Mouse (Mus musculus): ENCODE data around the gene Specc1. TPM values are rescaled to one million over a fixed set of nuclear protein-coding genes. Genes with fewer than 3 reads are reported as not detected.
"Not testable (repeated sequence)": the region's sequence is repeated elsewhere in the genome, so short reads cannot be mapped to it uniquely, and the experiment has no call there.

Gene Specc1
- polyA plus RNA-seq, 1 experiment = 2.1 TPM

- Histone ChIP-seq H3K4me1 (replicated peaks; ENCODE audit: control insufficient read depth, insufficient read depth, low read length) (no peaks in the 10 kb centered on the region), H3K27me3 (ENCODE audit: control insufficient read depth, insufficient read depth, low read length) (no peaks in the 10 kb centered on the region), H3K36me3 (ENCODE audit: control insufficient read depth, insufficient read depth, low read length) (no peaks in the 10 kb centered on the region), H3K4me3 (ENCODE audit: control insufficient read depth, insufficient read depth, low read length) (no peak overlapping the region), H3K27ac (ENCODE audit: control insufficient read depth, insufficient read depth, low read length) (no peak overlapping the region)
- TF ChIP-seq POLR2A (IDR thresholded peaks at IDR 0.05; ENCODE audit: control insufficient read depth, extremely low read depth, insufficient read depth, low read length, poor library complexity) = no peak
- peak; percentile 89 for TF ChIP-seq CTCF (IDR thresholded peaks at IDR 0.05; ENCODE audit: borderline replicate concordance, control insufficient read depth, extremely low read depth, insufficient read depth, low read length, poor library complexity)
- WGBS = 17% methylated on average over 10 of the region's 10 CpGs
- peak; percentile 77 for DNase-seq
Observed at GRCm38 (mm10) chr11:61950632-61951031, 5.9 kb upstream of the Specc1 start.

- 78% methylated on average over 6 of the region's 6 CpGs for WGBS
- peaks cover 5% of the 10 kb centered on the region; the same call in 1 of the 2 replicates for H3K4me1 ChIP-seq (replicated peaks; ENCODE audit: control insufficient read depth, insufficient read depth, low read length)
- no peaks in the 10 kb centered on the region for H3K36me3 ChIP-seq (ENCODE audit: control insufficient read depth, insufficient read depth, low read length)
- no peak overlapping the region for H3K27ac ChIP-seq (ENCODE audit: control insufficient read depth, insufficient read depth, low read length)
- peaks cover 3% of the 10 kb centered on the region; the same call in 1 of the 2 replicates for H3K27me3 ChIP-seq (ENCODE audit: control insufficient read depth, insufficient read depth, low read length)
- no peak for DNase-seq
- TF ChIP-seq CTCF (IDR thresholded peaks at IDR 0.05; ENCODE audit: borderline replicate concordance, control insufficient read depth, extremely low read depth, insufficient read depth, low read length, poor library complexity) (no peak), POLR2A (IDR thresholded peaks at IDR 0.05; ENCODE audit: control insufficient read depth, extremely low read depth, insufficient read depth, low read length, poor library complexity) (no peak)
- no peak overlapping the region for H3K4me3 ChIP-seq (ENCODE audit: control insufficient read depth, insufficient read depth, low read length)
Observed at GRCm38 (mm10) chr11:61955136-61955535, 1.4 kb upstream of the Specc1 start.

- no peaks in the 10 kb centered on the region for H3K36me3 ChIP-seq (ENCODE audit: control insufficient read depth, insufficient read depth, low read length)
- WGBS = 86% methylated on average over 6 of the region's 6 CpGs
- no peak overlapping the region for H3K27ac ChIP-seq (ENCODE audit: control insufficient read depth, insufficient read depth, low read length)
- TF ChIP-seq CTCF (IDR thresholded peaks at IDR 0.05; ENCODE audit: borderline replicate concordance, control insufficient read depth, extremely low read depth, insufficient read depth, low read length, poor library complexity) (no peak), POLR2A (IDR thresholded peaks at IDR 0.05; ENCODE audit: control insufficient read depth, extremely low read depth, insufficient read depth, low read length, poor library complexity) (no peak)
- peaks cover 3% of the 10 kb centered on the region; the same call in 1 of the 2 replicates for H3K27me3 ChIP-seq (ENCODE audit: control insufficient read depth, insufficient read depth, low read length)
- no peak for DNase-seq
- H3K4me3 ChIP-seq (ENCODE audit: control insufficient read depth, insufficient read depth, low read length) = no peak overlapping the region
- H3K4me1 ChIP-seq (replicated peaks; ENCODE audit: control insufficient read depth, insufficient read depth, low read length) = peaks cover 5% of the 10 kb centered on the region; the same call in 1 of the 2 replicates
Observed at GRCm38 (mm10) chr11:61955951-61956350, 612 bp upstream of the Specc1 start.

- H3K4me1 ChIP-seq (replicated peaks; ENCODE audit: control insufficient read depth, insufficient read depth, low read length) = peaks cover 5% of the 10 kb centered on the region; the same call in 1 of the 2 replicates
- WGBS = 2% methylated on average over 25 of the region's 25 CpGs
- TF ChIP-seq CTCF (IDR thresholded peaks at IDR 0.05; ENCODE audit: borderline replicate concordance, control insufficient read depth, extremely low read depth, insufficient read depth, low read length, poor library complexity) (no peak), POLR2A (IDR thresholded peaks at IDR 0.05; ENCODE audit: control insufficient read depth, extremely low read depth, insufficient read depth, low read length, poor library complexity) (no peak)
- H3K27me3 ChIP-seq (ENCODE audit: control insufficient read depth, insufficient read depth, low read length) = peaks cover 3% of the 10 kb centered on the region; the same call in 1 of the 2 replicates
- no peak overlapping the region for H3K27ac ChIP-seq (ENCODE audit: control insufficient read depth, insufficient read depth, low read length)
- no peaks in the 10 kb centered on the region for H3K36me3 ChIP-seq (ENCODE audit: control insufficient read depth, insufficient read depth, low read length)
- H3K4me3 ChIP-seq (ENCODE audit: control insufficient read depth, insufficient read depth, low read length) = peak overlapping the region; percentile 40
- DNase-seq = no peak
Observed at GRCm38 (mm10) chr11:61957296-61957813, 792 bp downstream of the Specc1 start.

GRCm38 (mm10) chr11:61958706-61959105, 2.1 kb downstream of the Specc1 start:
- H3K36me3 ChIP-seq (ENCODE audit: control insufficient read depth, insufficient read depth, low read length); H3K4me1 ChIP-seq (replicated peaks; ENCODE audit: control insufficient read depth, insufficient read depth, low read length); H3K27me3 ChIP-seq (ENCODE audit: control insufficient read depth, insufficient read depth, low read length); H3K4me3 ChIP-seq (ENCODE audit: control insufficient read depth, insufficient read depth, low read length); H3K27ac ChIP-seq (ENCODE audit: control insufficient read depth, insufficient read depth, low read length); DNase-seq: not testable (repeated sequence)
- WGBS = 70% methylated on average over 6 of the region's 6 CpGs

- DNase-seq = no peak
- TF ChIP-seq CTCF (IDR thresholded peaks at IDR 0.05; ENCODE audit: borderline replicate concordance, control insufficient read depth, extremely low read depth, insufficient read depth, low read length, poor library complexity) (no peak), POLR2A (IDR thresholded peaks at IDR 0.05; ENCODE audit: control insufficient read depth, extremely low read depth, insufficient read depth, low read length, poor library complexity) (no peak)
- Histone ChIP-seq H3K36me3 (ENCODE audit: control insufficient read depth, insufficient read depth, low read length) (no peaks in the 10 kb centered on the region), H3K4me3 (ENCODE audit: control insufficient read depth, insufficient read depth, low read length) (no peak overlapping the region), H3K4me1 (replicated peaks; ENCODE audit: control insufficient read depth, insufficient read depth, low read length) (peaks cover 5% of the 10 kb centered on the region; the same call in 1 of the 2 replicates), H3K27ac (ENCODE audit: control insufficient read depth, insufficient read depth, low read length) (no peak overlapping the region), H3K27me3 (ENCODE audit: control insufficient read depth, insufficient read depth, low read length) (peaks cover 3% of the 10 kb centered on the region; the same call in 1 of the 2 replicates)
- 85% methylated on average over 2 of the region's 2 CpGs for WGBS
Observed at GRCm38 (mm10) chr11:61960096-61960495, 3.5 kb downstream of the Specc1 start.

GRCm38 (mm10) chr11:61962684-61963083, 6.1 kb downstream of the Specc1 start:
- Histone ChIP-seq H3K36me3 (ENCODE audit: control insufficient read depth, insufficient read depth, low read length) (no peaks in the 10 kb centered on the region), H3K27me3 (ENCODE audit: control insufficient read depth, insufficient read depth, low read length) (peaks cover 3% of the 10 kb centered on the region; the same call in 1 of the 2 replicates), H3K4me3 (ENCODE audit: control insufficient read depth, insufficient read depth, low read length) (no peak overlapping the region), H3K27ac (ENCODE audit: control insufficient read depth, insufficient read depth, low read length) (no peak overlapping the region), H3K4me1 (replicated peaks; ENCODE audit: control insufficient read depth, insufficient read depth, low read length) (no peaks in the 10 kb centered on the region)
- no peak for DNase-seq
- TF ChIP-seq POLR2A (IDR thresholded peaks at IDR 0.05; ENCODE audit: control insufficient read depth, extremely low read depth, insufficient read depth, low read length, poor library complexity) = no peak
- no peak for TF ChIP-seq CTCF (IDR thresholded peaks at IDR 0.05; ENCODE audit: borderline replicate concordance, control insufficient read depth, extremely low read depth, insufficient read depth, low read length, poor library complexity)
- WGBS = 46% methylated on average over 6 of the region's 6 CpGs
